Mouse (Mus musculus) forebrain, embryonic 12.5 days (tissue): ENCODE data around the gene Hbb-y. TPM values are rescaled to one million over a fixed set of nuclear protein-coding genes. Genes with fewer than 3 reads are reported as not detected.
"Not testable (repeated sequence)": the region's sequence is repeated elsewhere in the genome, so short reads cannot be mapped to it uniquely, and the experiment has no call there.

Experiments
- ATAC-seq: fragments of 200-750 bp; cut with Nextera tagmentation; 2 replicates; pipeline ENCODE4 v1.8.0; 2017; ENCODE audit warnings: moderate TSS enrichment; ENCODE audit not compliant: low FRiP score
- H3K27ac ChIP-seq: fragments of 300-500 bp; sonication (generic); 2 replicates; pipeline ENCODE4 v1.5.1; 2016; ENCODE audit warnings: mild to moderate bottlenecking
- H3K27me3 ChIP-seq: fragments of 300-500 bp; sonication (generic); 2 replicates; pipeline ENCODE4 v1.6.1; 2016; ENCODE audit warnings: mild to moderate bottlenecking
- H3K36me3 ChIP-seq: fragments of 300-500 bp; sonication (generic); replicated peaks from 2 replicates; pipeline ENCODE4 v1.6.1; 2016; ENCODE audit warnings: mild to moderate bottlenecking
- H3K4me1 ChIP-seq: fragments of 300-500 bp; sonication (generic); 2 replicates; pipeline ENCODE4 v1.6.1; 2016
- H3K4me2 ChIP-seq: fragments of 300-500 bp; sonication (generic); 2 replicates; pipeline ENCODE4 v1.6.1; 2016; ENCODE audit warnings: mild to moderate bottlenecking, moderate library complexity
- H3K4me3 ChIP-seq: fragments of 300-500 bp; sonication (generic); replicated peaks from 2 replicates; pipeline ENCODE4 v1.5.1; 2016; ENCODE audit warnings: mild to moderate bottlenecking
- H3K9ac ChIP-seq: fragments of 300-500 bp; sonication (generic); 2 replicates; pipeline ENCODE4 v1.6.1; 2016; ENCODE audit warnings: mild to moderate bottlenecking
- H3K9me3 ChIP-seq: fragments of 300-500 bp; sonication (generic); 2 replicates; pipeline ENCODE4 v1.6.1; 2016
- WGBS: fragments of 180-500 bp; shearing (Covaris S2); methylation state at CpG from one replicate; pipeline ENCODE4 v1.1.7; 2016; 5-methylcytosine and 5-hydroxymethylcytosine counted together
- polyA plus RNA-seq: library from polyadenylated mRNA; unstranded; fragments of >200 nt; fragmentation: Nextera tagmentation; extraction: Ambion mirVana; gene quantifications from 2 replicates; pipeline ENCODE4 v1.2.1, GENCODE M21; 2016

Gene Hbb-y
- polyA plus RNA-seq, 1 experiment from 2014 or later, result 8,559 TPM

- ATAC-seq, result no peak
These were observed 42.3 kb downstream of the Hbb-y start for GRCm38 (mm10) chr7:103810746-103811145.

GRCm38 (mm10) chr7:103810296-103810695 lies 42.7 kb downstream of the Hbb-y start:
- ATAC-seq, result no peak
- Histone ChIP-seq H3K36me3 (no peaks in the 10 kb centered on the region), H3K4me3 (no peak overlapping the region), H3K27me3 (no peaks in the 10 kb centered on the region), H3K4me1 (no peaks in the 10 kb centered on the region), H3K27ac (no peak overlapping the region), H3K4me2 (no peak overlapping the region), H3K9ac (no peak overlapping the region), H3K9me3 (no peaks in the 10 kb centered on the region)
- 88% methylated on average over 1 of the region's 1 CpGs for WGBS

More at GRCm38 (mm10) chr7:103810746-103811145, 42.3 kb downstream of the Hbb-y start:
- no peaks in the 10 kb centered on the region for H3K27me3 ChIP-seq
- WGBS, result 84% methylated on average over 3 of the region's 3 CpGs
- H3K27ac ChIP-seq, result no peak overlapping the region
- H3K4me3 ChIP-seq, result no peak overlapping the region
- H3K4me1 ChIP-seq, result no peaks in the 10 kb centered on the region
- H3K9ac ChIP-seq, result no peak overlapping the region
- H3K9me3 ChIP-seq, result no peaks in the 10 kb centered on the region
- H3K36me3 ChIP-seq, result no peaks in the 10 kb centered on the region
- no peak overlapping the region for H3K4me2 ChIP-seq

DNA sequence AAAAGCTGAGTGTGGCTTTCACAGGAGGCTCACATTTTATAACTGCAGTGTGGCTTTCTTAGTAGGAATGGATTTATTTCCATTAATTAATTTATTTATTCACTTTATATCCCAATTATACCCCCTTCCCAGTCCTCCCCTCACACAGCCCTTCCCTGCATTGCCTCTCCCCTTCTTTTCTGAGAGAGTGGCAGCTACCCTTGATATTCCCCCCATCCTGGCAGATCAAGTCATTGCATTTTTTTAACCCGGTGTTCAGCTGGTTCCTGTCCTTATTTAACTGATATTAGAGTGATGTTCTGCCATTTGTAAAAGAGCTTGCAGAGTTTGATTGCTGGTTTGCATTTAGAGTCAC lies 43.2 kb downstream of the Hbb-y start:
- H3K36me3 ChIP-seq, result no peaks in the 10 kb centered on the region
- H3K4me2 ChIP-seq, result no peak overlapping the region
- H3K9ac ChIP-seq, result no peak overlapping the region
- no peaks in the 10 kb centered on the region for H3K4me1 ChIP-seq
- H3K27me3 ChIP-seq, result no peaks in the 10 kb centered on the region
- H3K9me3 ChIP-seq, result no peaks in the 10 kb centered on the region
- WGBS, result 72% methylated on average over 1 of the region's 1 CpGs
- no peak overlapping the region for H3K4me3 ChIP-seq
- no peak for ATAC-seq
- no peak overlapping the region for H3K27ac ChIP-seq

GRCm38 (mm10) chr7:103808971-103809800 lies 43.8 kb downstream of the Hbb-y start:
- H3K27ac ChIP-seq, result no peak overlapping the region
- H3K4me2 ChIP-seq, result no peak overlapping the region
- H3K4me1 ChIP-seq, result no peaks in the 10 kb centered on the region
- 71% methylated on average over 5 of the region's 5 CpGs for WGBS
- no peaks in the 10 kb centered on the region for H3K9me3 ChIP-seq
- no peaks in the 10 kb centered on the region for H3K36me3 ChIP-seq
- no peak overlapping the region for H3K4me3 ChIP-seq
- ATAC-seq, result no peak
- no peaks in the 10 kb centered on the region for H3K27me3 ChIP-seq
- no peak overlapping the region for H3K9ac ChIP-seq

DNA sequence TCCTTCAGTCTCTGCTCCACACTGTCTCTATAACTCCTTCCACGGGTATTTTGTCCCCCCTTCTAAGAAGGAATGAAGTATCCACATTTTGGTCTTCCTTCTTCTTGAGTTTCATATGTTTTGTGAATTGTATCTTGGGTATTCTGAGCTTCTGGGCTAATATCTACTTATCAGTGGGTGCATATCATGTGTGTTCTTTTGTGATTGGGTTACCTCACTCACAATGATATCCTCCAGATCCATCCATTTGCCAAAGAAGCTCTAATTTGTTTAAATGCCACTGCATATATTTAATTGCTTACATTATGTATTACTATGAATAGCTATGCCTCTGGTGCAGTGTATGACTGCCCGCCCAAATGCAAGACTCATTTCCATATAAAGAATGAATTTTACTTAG lies 44.9 kb downstream of the Hbb-y start:
- H3K9ac ChIP-seq, H3K4me2 ChIP-seq, H3K27ac ChIP-seq, H3K27me3 ChIP-seq, H3K4me3 ChIP-seq, H3K9me3 ChIP-seq, H3K4me1 ChIP-seq, H3K36me3 ChIP-seq, ATAC-seq: not testable (repeated sequence)
- 75% methylated on average over 2 of the region's 2 CpGs for WGBS

GRCm38 (mm10) chr7:103806856-103807255 lies 46.2 kb downstream of the Hbb-y start:
- no peak overlapping the region for H3K4me3 ChIP-seq
- H3K4me2 ChIP-seq, result no peak overlapping the region
- no peak for ATAC-seq
- no peak overlapping the region for H3K9ac ChIP-seq
- H3K9me3 ChIP-seq, result no peaks in the 10 kb centered on the region
- no peak overlapping the region for H3K27ac ChIP-seq
- H3K4me1 ChIP-seq, result no peaks in the 10 kb centered on the region
- no peaks in the 10 kb centered on the region for H3K27me3 ChIP-seq
- H3K36me3 ChIP-seq, result no peaks in the 10 kb centered on the region
- 63% methylated on average over 1 of the region's 1 CpGs for WGBS

Other genes starting within 250 kb of the Hbb-y start
- not detected in 2 replicates for gene Olfr620, start 240.7 kb downstream of the Hbb-y start, polyA plus RNA-seq
- not detected in 2 replicates for gene Olfr622, start 210.5 kb downstream of the Hbb-y start, polyA plus RNA-seq
- gene Olfr623, start 189.5 kb downstream of the Hbb-y start, polyA plus RNA-seq, result not detected in 2 replicates
- 0.04 TPM in 2 replicates for gene Olfr624, start 182.0 kb downstream of the Hbb-y start, polyA plus RNA-seq
- gene Olfr625-ps1, start 170.5 kb downstream of the Hbb-y start, polyA plus RNA-seq, result not detected in 2 replicates
- not detected in 2 replicates for gene Olfr243, start 138.5 kb downstream of the Hbb-y start, polyA plus RNA-seq
- gene Olfr628, start 122.8 kb downstream of the Hbb-y start, polyA plus RNA-seq, result not detected in 2 replicates
- gene Olfr629, start 108.3 kb downstream of the Hbb-y start, polyA plus RNA-seq, result not detected in 2 replicates
- not detected in 2 replicates for gene Olfr630, start 95.9 kb downstream of the Hbb-y start, polyA plus RNA-seq
- not detected in 2 replicates for gene Olfr69, start 81.6 kb downstream of the Hbb-y start, polyA plus RNA-seq
- not detected in 2 replicates for gene Olfr68, start 73.5 kb downstream of the Hbb-y start, polyA plus RNA-seq
- gene Olfr67, start 61.4 kb downstream of the Hbb-y start, polyA plus RNA-seq, result not detected in 2 replicates
- gene Hbb-bt, start 39.2 kb downstream of the Hbb-y start, polyA plus RNA-seq, result 599 and 788 TPM in 2 replicates
- 465 and 620 TPM in 2 replicates for gene Hbb-bs, start 25.1 kb downstream of the Hbb-y start, polyA plus RNA-seq
- gene Hbb-bh2, start 12.7 kb downstream of the Hbb-y start, polyA plus RNA-seq, result 0.50 TPM in 1 of 2 replicates, not detected in the other
- gene Hbb-bh1, start 10.1 kb downstream of the Hbb-y start, polyA plus RNA-seq, result 427 and 624 TPM in 2 replicates
- not detected in 2 replicates for gene Olfr66, start 33.0 kb upstream of the Hbb-y start, polyA plus RNA-seq
- not detected in 2 replicates for gene Olfr64, start 41.3 kb upstream of the Hbb-y start, polyA plus RNA-seq
- not detected in 2 replicates for gene Olfr65, start 50.3 kb upstream of the Hbb-y start, polyA plus RNA-seq
- not detected in 2 replicates for gene Olfr631, start 75.6 kb upstream of the Hbb-y start, polyA plus RNA-seq
- not detected in 2 replicates for gene Olfr632, start 81.1 kb upstream of the Hbb-y start, polyA plus RNA-seq
- gene Olfr633, start 91.2 kb upstream of the Hbb-y start, polyA plus RNA-seq, result not detected in 2 replicates
- gene Olfr635, start 117.9 kb upstream of the Hbb-y start, polyA plus RNA-seq, result not detected in 2 replicates
- gene Olfr638, start 145.5 kb upstream of the Hbb-y start, polyA plus RNA-seq, result not detected in 2 replicates
- 0.04 TPM in 1 of 2 replicates, not detected in the other for gene Olfr639, start 164.1 kb upstream of the Hbb-y start, polyA plus RNA-seq
- gene Olfr640, start 172.4 kb upstream of the Hbb-y start, polyA plus RNA-seq, result not detected in 2 replicates
- gene Olfr641, start 182.2 kb upstream of the Hbb-y start, polyA plus RNA-seq, result not detected in 2 replicates
- not detected in 2 replicates for gene Olfr642, start 199.4 kb upstream of the Hbb-y start, polyA plus RNA-seq
- not detected in 2 replicates for gene 4930516K23Rik, start 208.2 kb upstream of the Hbb-y start, polyA plus RNA-seq
- gene Olfr644, start 218.7 kb upstream of the Hbb-y start, polyA plus RNA-seq, result not detected in 2 replicates
- not detected in 2 replicates for gene Olfr645, start 232.2 kb upstream of the Hbb-y start, polyA plus RNA-seq